Mouse (Mus musculus) spleen, postnatal 14 days (tissue): ENCODE data around the gene Ptpn21.

Experiments
- DNase-seq, 2 experiments: peaks; one replicate each; pipeline ENCODE4 v3.0.0; 2021 to 2022; ENCODE audit warnings: low spot score in 2 of 2

Ptpn21 gene

GRCm38 (mm10) chr12:98724224-98724623 lies 13.0 kb downstream of the Ptpn21 start:
- no peak for DNase-seq

DNA sequence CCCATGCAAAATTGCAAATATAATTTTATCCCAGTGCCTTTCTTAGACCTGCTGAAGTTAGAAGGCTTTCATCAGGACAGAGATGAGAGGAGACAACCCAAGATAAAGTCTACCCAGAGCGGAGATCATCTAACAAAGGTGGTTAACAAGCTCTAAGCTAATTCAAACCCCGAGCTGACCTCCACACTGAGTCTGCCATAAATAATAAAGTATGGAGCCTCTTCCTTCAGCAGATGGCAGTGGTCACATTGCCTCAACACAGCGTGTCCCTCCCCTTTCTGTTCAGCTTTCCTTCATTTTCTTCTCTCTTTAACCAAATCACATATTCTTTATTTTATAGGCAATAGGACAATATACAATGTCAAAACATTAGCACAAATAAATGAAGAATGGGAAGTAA lies 16.2 kb downstream of the Ptpn21 start:
- no peak for DNase-seq

DNA sequence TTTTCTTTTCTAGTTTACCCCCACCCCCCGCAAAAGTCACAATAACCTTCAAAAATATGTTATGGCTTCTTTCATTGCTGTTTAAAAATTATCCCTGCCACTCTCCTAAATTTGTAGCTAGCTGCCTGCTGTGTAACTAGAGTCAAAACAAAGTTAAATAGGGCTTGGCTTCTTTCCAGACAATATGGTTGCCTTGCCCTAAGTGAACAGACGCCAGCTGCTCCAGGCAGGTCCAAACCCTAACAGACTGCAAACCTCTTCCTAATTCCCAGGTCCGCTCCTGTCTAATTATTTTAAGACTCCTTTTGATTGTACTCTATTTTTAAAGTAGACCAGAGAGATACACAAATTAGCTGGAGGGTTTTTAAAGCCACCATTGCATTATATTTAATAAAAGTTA lies 16.6 kb downstream of the Ptpn21 start:
- DNase-seq: no peak

- DNase-seq: no peak
Measured at GRCm38 (mm10) chr12:98716142-98716541, 21.1 kb downstream of the Ptpn21 start.

DNA sequence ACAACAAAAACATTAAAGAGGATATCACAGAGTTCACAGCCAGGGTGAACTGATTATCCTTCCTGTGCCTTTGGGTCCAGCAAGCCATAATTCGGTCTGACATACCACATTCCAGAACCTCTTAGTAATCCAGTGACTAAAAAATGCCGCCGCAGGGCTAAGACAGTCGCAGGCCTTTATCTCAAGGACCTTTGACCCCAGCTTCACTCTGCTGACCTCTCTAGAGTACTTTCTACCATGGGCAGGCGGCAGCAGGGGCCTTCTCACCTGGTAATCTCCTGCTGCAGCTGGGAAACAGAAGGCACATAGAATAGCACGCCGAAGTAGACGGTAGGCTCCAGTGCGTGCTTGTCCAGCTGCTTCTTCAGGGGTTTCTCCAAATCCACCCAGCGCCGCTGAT lies 22.4 kb downstream of the Ptpn21 start:
- DNase-seq: no peak

DNA sequence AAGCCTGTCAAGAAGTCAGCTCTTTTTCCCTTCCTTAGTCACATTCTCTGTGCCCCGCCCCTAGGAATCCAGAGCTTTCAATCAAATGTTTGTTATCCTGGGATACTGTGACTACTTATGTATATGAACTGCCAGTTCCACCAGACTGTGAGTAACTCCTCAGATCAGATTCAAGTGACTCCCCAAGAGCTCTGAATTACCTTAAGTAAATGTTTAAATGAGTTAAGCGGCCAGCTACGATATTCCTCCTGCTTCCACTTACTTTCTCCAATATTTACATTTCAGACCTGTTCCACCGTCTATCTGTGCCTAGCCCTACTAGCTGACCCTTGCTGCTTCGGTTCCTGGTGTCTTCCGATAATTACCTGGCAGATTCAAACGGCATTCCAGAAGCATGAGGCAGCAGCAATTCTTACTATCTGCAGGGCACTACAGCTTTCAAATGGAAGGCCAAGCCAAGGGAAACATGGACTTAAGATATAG lies 23.5 kb downstream of the Ptpn21 start:
- no peak for DNase-seq

DNA sequence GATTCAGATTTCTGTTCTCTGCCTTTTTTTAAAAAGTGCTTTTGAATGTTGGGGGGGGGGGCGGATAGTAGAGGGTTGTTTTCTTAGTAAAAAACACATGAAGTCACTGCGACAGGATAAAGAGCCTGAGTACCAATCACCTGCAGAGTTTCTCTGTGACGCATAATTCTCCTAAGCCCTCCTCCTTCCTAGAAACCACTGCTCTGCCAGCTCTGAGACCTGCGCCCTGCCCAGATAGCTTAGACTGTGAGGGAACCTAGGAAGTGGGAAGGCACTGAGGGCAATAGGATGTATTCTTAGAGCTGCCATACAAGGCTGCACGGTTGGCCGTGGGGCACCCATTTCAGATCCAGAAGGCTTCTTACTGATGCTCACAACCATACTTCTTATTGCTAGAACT lies 24.4 kb downstream of the Ptpn21 start:
- no peak for DNase-seq

DNA sequence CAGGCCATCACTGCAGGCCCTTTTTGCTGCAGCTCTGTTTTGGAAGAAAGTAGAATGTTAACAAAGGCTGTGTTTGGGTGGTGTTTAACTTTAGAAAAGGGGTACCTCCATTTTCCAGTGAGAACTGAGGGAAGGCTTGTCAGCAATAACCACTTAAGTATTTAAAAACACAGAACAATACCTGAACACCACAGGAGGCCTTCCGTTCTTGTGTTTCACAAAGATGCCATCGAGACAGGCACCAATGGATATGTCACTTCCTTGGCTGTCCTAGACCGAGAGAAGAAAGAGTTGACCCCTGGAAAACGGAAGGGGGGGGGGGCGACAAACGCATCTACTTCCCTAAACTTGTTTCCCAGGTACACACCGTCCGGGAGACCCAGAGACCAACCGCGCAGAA lies 33.2 kb downstream of the Ptpn21 start:
- no peak for DNase-seq

DNA sequence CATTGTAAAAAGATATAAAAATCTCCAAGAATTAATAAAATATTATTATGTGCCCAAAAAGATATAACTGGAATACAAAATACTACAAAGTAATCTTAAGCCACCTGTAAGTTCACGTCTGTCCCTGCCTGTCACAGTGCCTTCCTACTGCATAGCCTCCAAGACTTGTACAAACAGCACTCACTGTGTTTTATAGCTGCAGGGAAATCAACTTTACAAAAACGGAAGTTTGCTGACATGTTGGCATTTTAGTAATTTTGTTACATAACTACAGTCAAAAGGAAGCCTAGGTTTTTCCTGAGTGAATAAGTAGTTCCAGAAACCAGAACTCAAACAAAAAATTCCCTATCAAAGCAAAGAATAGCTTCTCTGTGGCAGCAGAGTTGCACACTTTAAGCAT lies 33.7 kb downstream of the Ptpn21 start:
- DNase-seq: no peak

DNA sequence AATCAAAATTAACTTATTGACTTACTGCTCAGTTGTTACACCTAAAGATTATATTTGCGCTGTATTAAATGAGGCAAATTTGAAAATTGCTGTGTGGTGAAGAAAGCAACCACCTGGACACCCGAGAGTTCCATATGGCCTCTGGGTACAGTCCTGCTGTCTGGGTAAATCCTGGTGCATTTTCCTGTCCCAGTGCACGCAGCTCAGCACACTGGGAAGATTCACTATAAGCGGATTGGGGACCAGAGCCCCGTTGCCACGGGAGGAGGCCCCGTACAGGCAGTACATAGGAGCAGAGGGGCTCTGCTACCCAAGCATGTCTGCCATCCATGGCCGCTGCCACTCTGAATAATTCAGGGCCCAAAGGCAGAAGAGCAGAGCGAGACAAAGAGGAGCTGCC lies 35.6 kb downstream of the Ptpn21 start:
- DNase-seq: no peak

DNA sequence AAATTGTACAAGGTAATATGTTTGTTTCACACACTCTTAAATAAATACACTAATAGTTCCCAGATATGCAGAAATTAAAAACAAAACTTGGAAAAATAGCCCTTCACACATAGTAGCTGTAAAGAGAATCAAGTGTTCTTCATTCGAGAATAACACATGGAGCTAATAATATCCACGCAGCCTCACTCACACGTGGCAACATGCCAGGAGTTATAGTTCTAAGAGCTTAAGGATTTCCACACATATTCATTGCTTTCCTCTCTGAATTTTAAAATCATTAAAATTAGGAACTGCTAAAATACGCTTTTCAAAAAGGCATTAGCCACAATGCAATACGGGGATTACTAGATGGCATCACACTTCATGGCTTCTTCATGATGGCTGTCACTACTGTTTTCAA lies 40.0 kb downstream of the Ptpn21 start:
- DNase-seq: no peak

DNA sequence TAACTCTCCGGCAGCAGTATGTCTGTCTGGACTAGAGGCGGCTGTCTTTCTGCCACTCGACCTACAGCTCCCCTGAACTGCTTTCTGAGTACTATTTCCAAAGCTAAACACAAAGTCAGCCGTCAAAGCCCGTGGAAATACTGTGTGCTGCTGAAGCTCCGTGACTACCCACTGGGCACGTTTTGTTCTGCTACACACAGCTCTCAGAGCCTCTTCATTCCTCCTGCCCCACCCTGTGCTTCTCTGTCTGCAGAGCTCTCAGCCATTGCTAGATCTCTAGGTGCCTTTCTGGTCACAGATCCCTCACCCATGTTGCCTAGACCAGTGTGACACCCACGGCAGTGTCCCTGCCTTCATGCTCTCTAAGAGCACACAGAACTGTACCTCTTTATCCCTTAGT lies 47.0 kb downstream of the Ptpn21 start:
- DNase-seq: no peak

DNA sequence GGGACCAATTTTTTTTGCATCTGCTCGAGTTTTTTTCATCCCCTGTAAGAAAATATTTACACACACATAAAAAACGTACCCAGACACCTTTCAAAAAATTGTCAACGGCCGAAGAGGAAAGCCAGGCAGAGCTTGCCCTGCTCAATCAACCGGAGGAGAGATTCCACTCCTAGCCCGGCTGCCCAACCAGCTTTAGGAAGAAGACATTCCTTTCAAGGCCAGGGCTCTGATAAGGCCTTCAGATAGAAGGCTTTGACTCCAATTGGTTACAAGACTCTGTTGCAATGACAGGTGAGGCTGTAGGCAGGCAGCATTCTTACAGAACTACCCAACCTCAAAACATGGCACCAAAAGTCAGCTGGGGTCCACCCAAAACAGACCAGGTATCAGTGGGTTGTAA lies 53.6 kb downstream of the Ptpn21 start:
- DNase-seq: no peak

- no peak for DNase-seq
Measured at GRCm38 (mm10) chr12:98683171-98683570, 54.0 kb downstream of the Ptpn21 start.

- no peak for DNase-seq
Measured at GRCm38 (mm10) chr12:98682196-98682595, 55.0 kb downstream of the Ptpn21 start.

- DNase-seq: no peak
Measured at GRCm38 (mm10) chr12:98679906-98680305, 57.3 kb downstream of the Ptpn21 start.

DNA sequence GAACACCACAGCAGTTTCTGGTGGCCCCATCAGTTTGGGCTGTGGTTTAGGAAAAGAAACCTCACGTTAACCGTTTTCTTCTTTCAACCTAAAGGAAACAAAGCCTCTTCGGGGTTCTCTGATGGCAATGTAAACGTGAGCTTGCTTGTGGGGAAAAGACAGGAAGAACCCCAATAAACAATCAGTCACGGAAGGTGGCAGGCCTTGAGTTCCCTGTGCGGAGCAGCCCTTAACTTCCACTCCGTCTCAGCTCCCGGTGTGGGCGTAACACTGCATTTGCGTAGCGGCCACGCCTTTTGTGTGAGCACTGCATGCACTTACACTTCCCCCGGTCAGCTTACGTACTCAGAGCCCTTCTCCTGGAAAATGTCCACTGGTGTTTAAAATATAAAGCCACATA lies 59.9 kb downstream of the Ptpn21 start:
- DNase-seq: no peak

- no peak for DNase-seq
Measured at GRCm38 (mm10) chr12:98676861-98677260, 60.3 kb downstream of the Ptpn21 start.

- DNase-seq: peak in 1 of 2 experiments; percentile 49
Measured at GRCm38 (mm10) chr12:98674627-98675143, 62.5 kb downstream of the Ptpn21 start.

- no peak for DNase-seq
Measured at GRCm38 (mm10) chr12:98673879-98674278, 63.3 kb downstream of the Ptpn21 start.

DNA sequence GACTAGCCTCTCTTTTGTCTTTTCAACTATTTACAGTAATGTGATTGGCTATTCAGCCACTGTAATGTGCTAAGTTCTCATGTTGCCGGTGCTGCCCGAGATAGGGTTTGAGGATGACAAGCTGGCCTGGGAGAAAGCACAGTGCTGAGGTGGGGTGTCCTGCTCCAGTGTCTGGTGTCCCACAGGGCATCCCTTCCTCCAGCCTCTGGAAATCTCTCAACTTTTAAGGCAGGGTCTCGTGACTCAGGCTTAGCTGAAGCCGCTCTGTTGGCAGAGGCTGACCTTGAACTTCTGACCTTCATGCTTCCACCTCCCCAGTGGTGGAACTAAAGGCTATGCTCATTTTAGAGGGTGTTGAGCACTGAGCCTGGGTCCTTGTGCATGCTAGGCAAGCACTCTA lies 66.8 kb downstream of the Ptpn21 start:
- no peak for DNase-seq

DNA sequence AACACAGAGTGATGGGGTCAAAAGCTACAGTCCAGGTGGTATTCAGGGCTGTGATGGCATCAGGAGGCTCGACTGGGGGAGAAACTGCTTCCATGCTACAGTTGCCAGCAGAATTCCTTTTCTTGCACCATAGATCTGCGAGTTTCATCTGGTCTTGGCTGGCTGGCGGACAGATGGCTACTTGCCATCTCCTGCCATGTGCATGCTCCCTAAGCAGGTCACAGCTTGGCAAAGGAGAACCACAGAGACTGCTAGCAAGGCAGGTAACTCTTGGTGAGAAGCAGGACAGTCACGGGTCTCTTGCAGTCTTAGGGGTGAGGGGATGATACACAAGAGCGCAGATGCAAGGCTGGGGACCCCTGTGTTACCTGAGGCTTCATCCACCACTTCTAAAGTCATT lies 67.3 kb downstream of the Ptpn21 start:
- DNase-seq: no peak

GRCm38 (mm10) chr12:98669086-98669485 lies 68.1 kb downstream of the Ptpn21 start:
- DNase-seq: no peak

DNA sequence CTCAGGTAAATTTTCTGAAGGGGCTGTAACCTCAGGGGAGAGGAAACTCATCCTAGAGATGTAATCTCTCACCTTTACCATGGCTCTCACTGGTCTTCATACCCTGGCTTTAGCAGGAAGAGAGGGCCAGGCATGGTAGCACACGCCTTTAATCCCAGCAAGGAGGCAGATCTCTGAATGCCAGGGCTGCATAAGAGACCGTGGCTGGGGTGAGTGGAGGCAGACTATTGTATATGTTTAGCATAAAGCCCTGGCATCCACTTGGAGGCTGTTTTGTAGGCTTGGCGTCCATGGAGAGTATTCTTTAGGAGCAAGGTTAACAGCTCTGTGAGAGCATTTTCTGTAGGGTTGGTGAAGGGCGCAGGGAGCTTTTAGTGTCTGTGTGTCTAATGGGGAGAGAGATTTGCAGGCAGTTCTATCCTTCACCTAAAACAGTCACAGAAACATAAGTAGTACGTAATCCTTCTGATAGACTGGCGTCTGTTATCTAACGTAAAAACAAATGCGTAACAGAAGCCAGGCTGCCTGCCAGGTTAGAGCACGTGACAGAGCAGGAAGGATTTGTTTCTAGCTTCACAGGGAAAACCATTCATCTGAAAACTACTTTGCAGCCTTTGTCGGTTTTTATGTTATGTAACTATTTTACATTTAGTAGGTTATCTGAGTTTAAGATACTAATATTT lies 68.9 kb downstream of the Ptpn21 start:
- no peak for DNase-seq
